Mouse (Mus musculus) thymus, adult 2 months (tissue): ENCODE measurements around the gene Nppc. TPM values are rescaled to one million over a fixed set of nuclear protein-coding genes. Genes with fewer than 3 reads are reported as not detected.

Experiments used
- DNase-seq: peaks from one replicate; pipeline ENCODE4 v3.0.0; 2021
- H3K27ac ChIP-seq: fragments of 200-500 bp; 2 replicates; pipeline ENCODE4 v1.5.1; 2012; ENCODE audit warnings: low read length, control low read depth; ENCODE audit not compliant: control insufficient read depth, insufficient read depth
- H3K27me3 ChIP-seq: fragments of 200-500 bp; 2 replicates; pipeline ENCODE4 v1.6.1; 2012; ENCODE audit warnings: mild to moderate bottlenecking, low read length, moderate library complexity, mixed read lengths; ENCODE audit not compliant: control insufficient read depth, insufficient read depth
- H3K36me3 ChIP-seq: fragments of 200-500 bp; 2 replicates; pipeline ENCODE4 v1.6.1; 2012; ENCODE audit warnings: mild to moderate bottlenecking, low read length, moderate library complexity; ENCODE audit not compliant: control insufficient read depth, insufficient read depth
- H3K4me1 ChIP-seq: fragments of 200-500 bp; replicated peaks from 2 replicates; pipeline ENCODE4 v1.6.1; 2012; ENCODE audit warnings: low read length; ENCODE audit not compliant: control insufficient read depth, insufficient read depth
- H3K4me3 ChIP-seq: fragments of 200-500 bp; 2 replicates; pipeline ENCODE4 v1.5.1; 2012; ENCODE audit warnings: mild to moderate bottlenecking, low read length, control low read depth, moderate library complexity; ENCODE audit not compliant: control insufficient read depth, insufficient read depth
- CTCF ChIP-seq: fragments of 200-500 bp; IDR thresholded peaks from 2 replicates; pipeline ENCODE4 v1.5.1; 2012; ENCODE audit warnings: mild to moderate bottlenecking, control low read depth, low read length, moderate library complexity, borderline replicate concordance; ENCODE audit not compliant: control insufficient read depth, poor library complexity, insufficient read depth; ENCODE audit errors: extremely low read depth
- POLR2A ChIP-seq: fragments of 200-500 bp; IDR thresholded peaks from 2 replicates; pipeline ENCODE4 v1.6.1; 2012; ENCODE audit warnings: mild to moderate bottlenecking, low read length, control low read depth, moderate library complexity; ENCODE audit not compliant: control insufficient read depth, poor library complexity, insufficient read depth; ENCODE audit errors: extremely low read depth
- WGBS: fragments of 180-500 bp; shearing (Covaris S2); methylation state at CpG from one replicate; pipeline ENCODE4 v1.1.7; 2018; 5-methylcytosine and 5-hydroxymethylcytosine counted together
- polyA plus RNA-seq: library from polyadenylated mRNA; depleted of rRNA; stranded (reverse); fragments of >200 nt; gene quantifications from 2 replicates; pipeline ENCODE4 v1.2.3, GENCODE M21; 2012; rRNA removed

Nppc gene
- polyA plus RNA-seq, 1 experiment: 0.89 TPM

DNA sequence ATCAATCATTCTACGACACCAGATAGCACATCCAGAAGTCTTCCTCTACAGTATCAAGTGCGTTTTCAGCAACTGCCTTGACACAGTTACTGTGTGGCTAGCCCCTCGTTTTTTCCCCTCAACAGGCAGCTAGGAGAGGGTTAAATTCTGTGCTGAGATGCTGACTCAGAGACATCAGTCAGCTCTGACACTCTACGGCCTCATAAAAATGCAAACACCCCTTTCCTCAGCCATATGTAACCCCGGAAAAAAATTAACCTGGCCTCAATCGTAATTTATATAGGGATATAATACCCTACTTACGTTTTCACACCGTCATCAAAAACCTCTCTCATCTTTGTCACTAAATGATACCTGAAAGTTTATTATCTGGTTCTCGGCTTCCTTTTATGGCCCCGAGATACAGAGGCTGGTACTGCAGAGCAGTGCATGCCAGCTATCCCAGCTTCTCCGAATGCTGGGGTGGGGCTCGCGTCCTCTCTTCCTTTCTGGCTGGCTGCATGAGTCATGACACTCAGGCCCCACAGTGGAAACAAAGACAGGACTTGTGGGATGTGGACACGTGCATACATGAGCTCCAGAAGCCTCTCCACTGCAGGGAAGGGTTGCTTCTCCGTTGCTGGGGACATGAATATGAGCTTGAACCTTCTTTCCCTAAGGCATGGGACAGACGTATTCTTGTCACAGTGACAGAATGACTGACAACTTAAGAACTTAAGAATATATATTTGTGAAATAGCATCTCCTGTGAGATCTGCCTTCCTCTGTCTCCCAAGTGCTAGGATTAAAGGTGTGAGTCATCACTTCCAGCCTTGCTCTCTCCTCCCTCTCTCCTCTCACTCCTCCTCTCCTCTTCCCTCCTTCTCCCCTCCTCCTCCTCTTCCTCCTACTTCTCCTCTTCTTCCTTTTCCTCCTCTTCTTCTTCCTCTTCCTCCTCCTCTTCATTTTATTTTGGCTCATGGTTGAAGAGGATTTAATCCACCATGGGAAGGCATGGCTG is 47.1 kb downstream of the Nppc start:
- TF ChIP-seq POLR2A (no peak), CTCF (no peak)
- WGBS: 64% methylated on average over 16 of the region's 16 CpGs
- Histone ChIP-seq H3K36me3 (no peaks in the 10 kb centered on the region), H3K27me3 (no peaks in the 10 kb centered on the region), H3K27ac (no peak overlapping the region), H3K4me3 (no peak overlapping the region), H3K4me1 (no peaks in the 10 kb centered on the region)
- no peak for DNase-seq

DNA sequence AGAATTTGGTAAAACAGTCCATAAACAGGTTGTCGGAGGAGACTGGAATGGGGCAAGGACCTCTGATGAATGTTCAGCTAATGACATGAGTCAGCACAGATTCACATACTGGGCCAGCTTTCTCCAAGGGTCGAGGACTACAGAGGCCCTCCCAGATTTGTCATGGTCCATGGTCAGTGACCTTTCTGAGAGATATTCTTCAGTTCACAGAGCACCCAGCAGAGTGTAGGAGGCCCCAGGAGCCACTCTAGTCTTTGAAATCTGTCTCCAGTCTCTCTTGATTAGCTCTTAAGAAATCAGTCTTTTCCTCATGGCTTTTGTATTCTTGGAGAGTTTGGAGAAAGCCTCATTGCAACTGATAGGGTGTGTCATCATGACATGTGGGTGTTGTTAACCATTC is 48.1 kb downstream of the Nppc start:
- no peak overlapping the region for H3K27ac ChIP-seq
- H3K4me1 ChIP-seq: no peaks in the 10 kb centered on the region
- WGBS: 88% methylated on average over 2 of the region's 2 CpGs
- DNase-seq: no peak
- no peaks in the 10 kb centered on the region for H3K27me3 ChIP-seq
- H3K36me3 ChIP-seq: no peaks in the 10 kb centered on the region
- no peak for TF ChIP-seq POLR2A
- TF ChIP-seq CTCF: no peak
- no peak overlapping the region for H3K4me3 ChIP-seq

DNA sequence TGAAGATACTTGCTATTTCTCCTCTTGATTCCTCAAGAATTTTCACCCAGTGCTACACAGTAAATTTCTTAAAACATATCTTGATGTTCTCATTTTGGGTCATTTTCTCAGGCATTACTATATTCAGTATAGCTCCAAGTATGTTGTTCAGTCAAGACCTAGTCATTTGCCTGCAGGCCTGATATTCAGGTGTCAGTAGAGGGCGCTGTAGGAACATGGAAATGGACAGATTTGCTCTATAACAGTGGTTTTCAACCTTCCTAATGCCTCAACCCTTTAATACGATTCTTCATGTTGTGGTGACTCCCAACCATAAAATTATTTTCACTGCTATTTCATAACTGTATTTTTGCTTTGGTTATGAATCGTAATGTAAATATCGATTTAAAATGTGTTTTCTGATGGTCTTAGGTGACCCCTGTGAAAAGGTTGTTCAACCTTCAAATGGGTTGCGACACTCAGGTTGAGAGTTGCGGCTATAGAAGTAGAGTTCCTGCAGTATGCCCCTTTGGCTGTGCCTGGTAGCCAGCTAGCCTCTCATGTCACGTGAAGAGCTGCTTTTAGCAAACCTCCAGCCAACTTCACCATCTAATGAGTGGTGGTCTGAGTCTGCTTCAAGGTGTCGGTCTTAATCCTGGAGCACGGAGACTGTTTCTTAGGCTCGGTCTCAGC is 51.8 kb downstream of the Nppc start:
- H3K27me3 ChIP-seq: no peaks in the 10 kb centered on the region
- H3K4me1 ChIP-seq: no peaks in the 10 kb centered on the region
- WGBS: 63% methylated on average over 10 of the region's 10 CpGs
- peak; percentile 58 for DNase-seq
- no peak for TF ChIP-seq CTCF
- TF ChIP-seq POLR2A: no peak
- no peak overlapping the region for H3K4me3 ChIP-seq
- H3K27ac ChIP-seq: no peak overlapping the region
- no peaks in the 10 kb centered on the region for H3K36me3 ChIP-seq

Other genes starting within 250 kb of the Nppc start
- 0.44 and 0.64 TPM in 2 replicates for gene Nmur1, start 244.3 kb downstream of the Nppc start, polyA plus RNA-seq
- 0.74 and 1.2 TPM in 2 replicates for gene Tex44, start 244.2 kb downstream of the Nppc start, polyA plus RNA-seq
- gene Ptma, start 143.8 kb downstream of the Nppc start, polyA plus RNA-seq: 2,341 and 3,054 TPM in 2 replicates
- 19.9 and 23.4 TPM in 2 replicates for gene Pde6d, start 87.9 kb downstream of the Nppc start, polyA plus RNA-seq
- gene Cops7b, start 87.7 kb downstream of the Nppc start, polyA plus RNA-seq: 61.2 and 67.6 TPM in 2 replicates
- 19.8 and 21.8 TPM in 2 replicates for gene Dis3l2, start 33.2 kb upstream of the Nppc start, polyA plus RNA-seq